Mouse (Mus musculus) spleen, adult 12 weeks (tissue): ENCODE results near the gene Ctla4.

Experiments used
- DNase-seq: peaks from one replicate; pipeline ENCODE4 v3.0.0; 2022; ENCODE audit warnings: low spot score

Gene Ctla4

GRCm38 (mm10) chr1:60920493-60921355 lies 33.9 kb downstream of the Ctla4 start:
- DNase-seq, result no peak

- no peak for DNase-seq
Observed at GRCm38 (mm10) chr1:60929036-60929435, 42.2 kb downstream of the Ctla4 start.

- DNase-seq, result no peak
Observed at GRCm38 (mm10) chr1:60930397-60930796, 43.6 kb downstream of the Ctla4 start.

GRCm38 (mm10) chr1:60935968-60936581 lies 49.3 kb downstream of the Ctla4 start:
- no peak for DNase-seq

- DNase-seq, result no peak
Observed at GRCm38 (mm10) chr1:60936963-60937711, 50.3 kb downstream of the Ctla4 start.

- DNase-seq, result no peak
Observed at GRCm38 (mm10) chr1:60938256-60938655, 51.5 kb downstream of the Ctla4 start.

- DNase-seq, result no peak
Observed at GRCm38 (mm10) chr1:60938974-60939373, 52.2 kb downstream of the Ctla4 start.

- no peak for DNase-seq
Observed at GRCm38 (mm10) chr1:60940023-60940422, 53.2 kb downstream of the Ctla4 start.

- DNase-seq, result no peak
Observed at GRCm38 (mm10) chr1:60940620-60941019, 53.8 kb downstream of the Ctla4 start.

- DNase-seq, result peak; percentile 15
Observed at GRCm38 (mm10) chr1:60941056-60942048, 54.6 kb downstream of the Ctla4 start.

- no peak for DNase-seq
Observed at GRCm38 (mm10) chr1:60942921-60943320, 56.1 kb downstream of the Ctla4 start.

GRCm38 (mm10) chr1:60945633-60946401 lies 59.0 kb downstream of the Ctla4 start:
- no peak for DNase-seq

GRCm38 (mm10) chr1:60948112-60948511 lies 61.3 kb downstream of the Ctla4 start:
- no peak for DNase-seq

- no peak for DNase-seq
Observed at GRCm38 (mm10) chr1:60952958-60953357, 66.2 kb downstream of the Ctla4 start.

- no peak for DNase-seq
Observed at GRCm38 (mm10) chr1:60953686-60954085, 66.9 kb downstream of the Ctla4 start.

GRCm38 (mm10) chr1:60954759-60955158 lies 68.0 kb downstream of the Ctla4 start:
- DNase-seq, result no peak

- DNase-seq, result no peak
Observed at GRCm38 (mm10) chr1:60955186-60955585, 68.4 kb downstream of the Ctla4 start.

GRCm38 (mm10) chr1:60956196-60956595 lies 69.4 kb downstream of the Ctla4 start:
- no peak for DNase-seq

GRCm38 (mm10) chr1:60958287-60958686 lies 71.5 kb downstream of the Ctla4 start:
- no peak for DNase-seq

- DNase-seq, result no peak
Observed at GRCm38 (mm10) chr1:60959246-60959645, 72.4 kb downstream of the Ctla4 start.

- no peak for DNase-seq
Observed at GRCm38 (mm10) chr1:60960451-60960850, 73.7 kb downstream of the Ctla4 start.
